Mouse (Mus musculus): ENCODE results near the gene Vmn2r4. TPM values are rescaled to one million over a fixed set of nuclear protein-coding genes. Genes with fewer than 3 reads are reported as not detected.
"Not testable (repeated sequence)": the region's sequence is repeated elsewhere in the genome, so short reads cannot be mapped to it uniquely, and the experiment has no call there.

The Vmn2r4 gene
- not detected in 2 replicates for polyA plus RNA-seq (2016; fragmentation: Nextera tagmentation; extraction: Ambion mirVana)

DNA sequence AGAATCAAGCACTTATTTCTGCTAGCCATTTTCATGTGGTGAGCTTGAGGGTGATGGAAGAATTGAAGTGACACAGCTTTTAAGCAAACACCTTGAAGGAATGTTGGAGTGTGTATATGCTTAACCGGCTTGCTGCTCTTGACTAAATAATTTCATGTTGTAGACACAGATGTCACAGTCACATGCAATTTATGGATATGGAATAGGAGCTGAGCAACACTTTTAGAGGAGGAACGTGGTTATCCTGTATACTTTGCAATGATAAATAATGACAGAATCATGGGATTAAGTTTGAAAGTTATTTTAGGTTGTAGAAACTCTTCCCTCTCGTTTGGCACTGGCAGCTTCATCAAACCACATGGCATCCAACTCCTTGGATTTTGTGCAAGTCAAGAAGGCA lies at the start of gene Vmn2r4:
Gene Vmn2r4 (minus strand): TSS at position 101 of the 400 bp plus-strand sequence.
- H3K4me3 ChIP-seq; H3K27me3 ChIP-seq (replicated peaks; ENCODE audit: low read depth, poor library complexity, severe bottlenecking); H3K9me3 ChIP-seq; H3K36me3 ChIP-seq (replicated peaks); H3K4me1 ChIP-seq; DNase-seq (ENCODE audit: low spot score); H3K27ac ChIP-seq (replicated peaks): not testable (repeated sequence)
- WGBS = 88% methylated on average over 3 of the region's 3 CpGs

DNA sequence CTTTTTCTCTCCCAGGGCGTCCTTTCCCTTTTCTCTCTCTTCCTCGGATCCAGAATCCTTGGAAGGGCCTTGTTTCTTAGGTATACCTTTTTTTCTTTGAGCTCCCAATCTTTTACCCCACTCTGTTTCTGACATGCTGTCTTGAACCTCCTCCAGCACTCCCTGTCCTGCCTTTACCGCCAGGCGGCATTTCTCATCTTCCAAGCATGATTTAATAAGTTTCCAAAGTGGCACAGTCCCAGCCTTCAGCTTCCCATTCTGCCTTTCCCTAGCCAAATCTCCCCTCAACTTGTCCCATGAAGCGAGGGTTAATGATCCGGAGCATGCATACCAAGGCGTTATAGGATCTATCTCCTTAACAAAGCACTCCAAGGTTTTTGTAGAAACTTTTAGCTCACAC lies 19.1 kb upstream of the Vmn2r4 start:
- not testable (repeated sequence) for H3K36me3 ChIP-seq (replicated peaks); H3K27me3 ChIP-seq (replicated peaks; ENCODE audit: low read depth, poor library complexity, severe bottlenecking); DNase-seq (ENCODE audit: low spot score); H3K4me1 ChIP-seq; H3K4me3 ChIP-seq; H3K27ac ChIP-seq (replicated peaks); H3K9me3 ChIP-seq
- 88% methylated on average over 7 of the region's 7 CpGs for WGBS

DNA sequence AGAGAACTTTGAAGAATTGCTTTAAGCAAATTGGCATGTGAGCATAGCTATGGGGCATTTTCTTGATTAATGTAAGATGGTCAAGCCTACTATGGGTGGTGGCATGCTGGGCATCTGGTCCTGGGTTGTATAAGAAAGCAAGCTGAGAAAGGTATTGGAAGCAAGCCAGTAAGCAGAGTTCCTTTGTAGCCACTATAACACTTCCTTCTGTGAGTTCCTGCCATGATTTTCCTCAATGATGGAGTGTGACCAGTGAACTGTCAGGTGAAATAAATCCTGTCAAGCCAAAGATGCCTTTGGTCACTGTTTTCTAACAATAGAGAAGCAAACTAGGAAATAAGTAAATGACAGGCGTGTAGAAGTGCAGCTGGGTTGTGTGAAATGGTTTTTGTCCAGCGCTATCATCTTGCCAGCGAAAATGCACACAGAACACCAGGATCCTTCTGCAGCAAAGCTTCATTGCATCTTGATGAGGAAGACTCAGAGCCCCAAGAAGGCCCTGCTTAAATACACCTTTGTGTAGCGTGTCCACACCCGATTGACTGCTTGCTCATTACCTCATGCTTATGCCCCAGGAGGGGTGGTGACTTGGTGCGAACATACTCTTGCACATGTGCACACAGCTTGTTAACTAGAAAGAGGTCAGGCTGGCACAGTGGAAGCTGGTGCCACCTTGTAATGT lies 13.1 kb upstream of the Vmn2r4 start:
- DNase-seq (ENCODE audit: low spot score); H3K4me3 ChIP-seq; H3K4me1 ChIP-seq; H3K36me3 ChIP-seq (replicated peaks); H3K27me3 ChIP-seq (replicated peaks; ENCODE audit: low read depth, poor library complexity, severe bottlenecking); H3K9me3 ChIP-seq; H3K27ac ChIP-seq (replicated peaks): not testable (repeated sequence)
- WGBS = 89% methylated on average over 6 of the region's 6 CpGs

DNA sequence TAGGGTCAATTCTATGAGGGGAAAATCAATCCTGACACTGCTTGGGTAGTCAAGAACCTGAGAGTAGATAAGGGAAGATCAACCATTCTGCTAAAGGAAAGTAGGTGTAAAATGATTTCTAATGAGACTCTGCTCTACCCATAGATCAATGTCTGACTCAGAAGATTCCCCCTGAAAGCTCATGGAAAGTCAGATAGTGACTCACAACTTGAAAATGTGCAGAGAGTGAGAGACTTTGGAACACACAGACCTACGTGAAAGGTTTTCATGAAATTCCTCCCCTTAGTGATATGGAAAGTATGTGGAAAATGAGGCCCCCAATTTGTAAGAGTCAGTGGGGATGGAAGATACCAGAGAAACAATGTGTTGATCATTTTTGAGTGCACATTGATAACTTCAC lies 7.0 kb upstream of the Vmn2r4 start:
- not testable (repeated sequence) for H3K4me3 ChIP-seq; H3K9me3 ChIP-seq; DNase-seq (ENCODE audit: low spot score); H3K36me3 ChIP-seq (replicated peaks); H3K4me1 ChIP-seq; H3K27ac ChIP-seq (replicated peaks); H3K27me3 ChIP-seq (replicated peaks; ENCODE audit: low read depth, poor library complexity, severe bottlenecking)
- WGBS = 83% methylated on average over 1 of the region's 1 CpGs

DNA sequence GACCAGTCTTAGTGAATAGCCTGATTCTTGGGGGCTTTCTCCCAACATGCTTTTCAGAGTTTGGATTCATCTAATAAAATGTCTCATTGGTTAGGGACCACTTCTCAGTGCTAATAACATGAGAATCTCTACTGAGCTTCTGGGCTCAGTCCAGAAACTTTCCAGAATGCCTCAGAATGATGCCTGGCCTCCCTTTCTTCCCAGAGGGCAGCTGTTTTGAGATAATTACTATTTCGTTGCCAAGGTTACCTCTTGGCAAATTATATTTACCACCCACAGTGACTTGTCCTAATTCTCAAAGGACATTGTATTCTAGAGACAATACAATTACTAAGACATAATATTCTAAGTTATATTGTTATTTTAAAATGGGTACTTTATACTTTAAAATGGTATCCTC lies 2.3 kb upstream of the Vmn2r4 start:
- not testable (repeated sequence) for DNase-seq (ENCODE audit: low spot score); H3K27ac ChIP-seq (replicated peaks); H3K4me3 ChIP-seq; H3K36me3 ChIP-seq (replicated peaks); H3K9me3 ChIP-seq; H3K27me3 ChIP-seq (replicated peaks; ENCODE audit: low read depth, poor library complexity, severe bottlenecking); H3K4me1 ChIP-seq
- whole genome bisulfite sequencing = 85% methylated on average over 1 of the region's 1 CpGs

DNA sequence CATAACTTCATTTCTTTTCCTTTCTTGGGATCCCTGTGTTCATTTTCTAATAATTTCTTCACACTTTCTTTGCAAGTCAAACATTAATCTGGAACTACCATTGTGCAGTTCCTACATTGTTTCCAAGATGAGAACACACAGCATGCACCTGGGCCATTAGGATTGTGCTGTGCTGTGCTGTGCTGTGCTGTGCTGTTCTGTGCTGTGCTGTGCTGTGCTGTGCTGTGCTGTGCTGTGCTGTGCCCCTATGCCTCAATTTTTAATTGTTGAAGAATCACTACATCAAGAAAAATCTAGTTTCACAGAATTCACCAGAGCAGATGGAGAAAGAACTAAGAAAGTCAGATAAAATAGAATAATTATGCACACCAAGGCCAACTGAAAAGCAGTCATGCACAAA lies 915 bp downstream of the Vmn2r4 start:
- H3K27ac ChIP-seq (replicated peaks); H3K9me3 ChIP-seq; DNase-seq (ENCODE audit: low spot score); H3K36me3 ChIP-seq (replicated peaks); H3K27me3 ChIP-seq (replicated peaks; ENCODE audit: low read depth, poor library complexity, severe bottlenecking); H3K4me1 ChIP-seq; H3K4me3 ChIP-seq: not testable (repeated sequence)

DNA sequence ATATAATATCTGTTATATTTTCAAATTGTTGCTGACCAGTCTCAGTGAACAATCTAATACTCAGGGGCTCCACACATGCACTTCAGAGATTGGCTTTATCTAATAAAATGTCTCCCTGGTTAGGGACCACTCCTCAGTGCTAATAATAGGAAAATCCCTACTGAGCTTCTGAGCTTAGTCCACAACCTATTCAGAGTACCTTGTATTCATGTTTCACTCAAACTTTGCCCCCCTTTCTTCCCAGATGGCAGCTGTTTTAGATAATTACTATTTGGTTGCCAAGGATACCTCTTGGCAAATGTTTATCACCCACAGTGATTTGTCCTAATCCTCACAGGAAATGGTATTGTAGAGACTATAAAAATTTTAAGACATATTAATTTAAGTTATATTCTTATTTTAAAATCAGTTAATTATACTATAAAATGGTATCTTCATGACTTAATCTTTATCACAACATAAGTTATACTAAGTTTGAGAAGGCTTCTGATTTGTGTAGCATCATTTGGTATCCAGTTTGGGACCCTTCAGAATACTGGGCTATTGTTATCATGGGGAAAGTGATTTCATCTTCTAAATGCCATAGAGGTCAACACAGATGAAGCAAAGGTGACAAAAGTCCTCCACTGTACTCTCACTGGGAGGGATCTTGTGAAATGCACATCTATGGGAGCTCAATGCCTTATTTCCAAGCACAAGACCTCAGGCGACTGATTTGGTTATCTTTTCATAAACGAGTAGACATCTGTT lies 55.7 kb downstream of the Vmn2r4 start:
- Histone ChIP-seq H3K27ac (replicated peaks) (no peak overlapping the region), H3K4me1 (no peaks in the 10 kb centered on the region), H3K9me3 (no peaks in the 10 kb centered on the region), H3K27me3 (replicated peaks; ENCODE audit: low read depth, poor library complexity, severe bottlenecking) (no peaks in the 10 kb centered on the region), H3K4me3 (no peak overlapping the region), H3K36me3 (replicated peaks) (no peaks in the 10 kb centered on the region)
- no peak for DNase-seq (ENCODE audit: low spot score)
- WGBS = 70% methylated on average over 2 of the region's 2 CpGs

Other genes with a start within 250 kb of the Vmn2r4 start
- gene Vmn2r3, start 125.7 kb downstream of the Vmn2r4 start, polyA plus RNA-seq (2016; fragmentation: Nextera tagmentation; extraction: Ambion mirVana) = not detected in 2 replicates
- gene Vmn2r5, start 94.5 kb upstream of the Vmn2r4 start, polyA plus RNA-seq (2016; fragmentation: Nextera tagmentation; extraction: Ambion mirVana) = not detected in 2 replicates
- not detected in 2 replicates for gene Vmn2r6, start 150.5 kb upstream of the Vmn2r4 start, polyA plus RNA-seq (2016; fragmentation: Nextera tagmentation; extraction: Ambion mirVana)

All from embryonic facial prominence, embryonic 10.5 days (tissue).